Mouse (Mus musculus): ENCODE measurements around the gene Cbl. TPM values are rescaled to one million over a fixed set of nuclear protein-coding genes. Genes with fewer than 3 reads are reported as not detected.

The Cbl gene
- polyA plus RNA-seq, 1 experiment from 2014 or later: 18.7 TPM

DNA sequence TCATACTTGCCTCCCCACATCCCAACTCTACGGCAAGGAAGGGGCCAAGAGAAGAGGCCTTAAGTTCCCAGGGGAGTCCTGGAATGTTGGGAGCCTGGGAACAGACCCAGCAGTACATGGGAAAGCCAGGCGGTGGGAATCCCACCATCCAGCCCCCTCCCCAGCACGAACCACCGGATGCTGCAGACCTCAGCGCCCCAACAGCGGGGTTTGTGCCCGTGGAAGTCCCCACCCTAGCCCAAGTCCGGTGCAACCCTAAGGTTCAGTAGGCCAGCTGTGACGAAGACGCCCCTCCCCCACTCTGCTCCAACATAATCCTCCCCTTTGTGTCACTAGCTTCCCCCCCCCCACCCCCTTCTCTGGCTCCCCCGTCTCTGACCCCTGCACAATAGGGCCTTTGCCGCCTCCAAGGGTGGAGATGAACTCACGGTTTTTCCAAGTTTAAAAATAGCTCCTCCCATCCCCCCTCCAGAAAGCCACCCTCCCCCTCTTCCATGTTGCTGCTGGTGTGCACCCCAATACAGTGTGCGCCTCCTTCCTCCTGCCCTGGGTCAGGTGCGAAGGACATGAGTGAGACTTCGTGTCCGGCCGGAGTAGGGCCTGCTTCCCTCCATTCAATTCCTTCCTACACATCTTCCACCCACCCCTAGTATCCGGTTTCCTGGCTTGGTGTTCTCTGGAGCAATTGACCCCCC, 103.1 kb downstream of the Cbl start:
- H3K27me3 ChIP-seq: peaks cover 66% of the 10 kb centered on the region
- H3K36me3 ChIP-seq: no peaks in the 10 kb centered on the region
- H3K4me1 ChIP-seq (replicated peaks): peaks cover 58% of the 10 kb centered on the region
- peak; percentile 27; the same call in 1 of the 2 replicates for ATAC-seq (ENCODE audit: insufficient number of reproducible peaks, insufficient read depth, low FRiP score, low TSS enrichment, low read depth)
- H3K4me2 ChIP-seq: peak overlapping the region; percentile 79
- H3K9ac ChIP-seq (replicated peaks): peak overlapping the region; percentile 47
- WGBS: 24% methylated on average over 19 of the region's 19 CpGs
- peak overlapping the region; percentile 44 for H3K4me3 ChIP-seq (replicated peaks)
- peak overlapping the region; percentile 67; the same call in 1 of the 2 replicates for H3K27ac ChIP-seq
- no peaks in the 10 kb centered on the region for H3K9me3 ChIP-seq

- Histone ChIP-seq H3K27me3 (peaks cover 59% of the 10 kb centered on the region), H3K4me2 (peak overlapping the region; percentile 79), H3K9me3 (no peaks in the 10 kb centered on the region), H3K9ac (replicated peaks) (peak overlapping the region; percentile 47), H3K27ac (peak overlapping the region; percentile 67; the same call in 1 of the 2 replicates), H3K4me3 (replicated peaks) (peak overlapping the region; percentile 44), H3K36me3 (no peaks in the 10 kb centered on the region), H3K4me1 (replicated peaks) (peaks cover 51% of the 10 kb centered on the region)
- no peak for ATAC-seq (ENCODE audit: insufficient number of reproducible peaks, insufficient read depth, low FRiP score, low TSS enrichment, low read depth)
- under 1% methylated on average over 27 of the region's 27 CpGs for WGBS
Observed at GRCm38 (mm10) chr9:44130034-44130433, 103.8 kb downstream of the Cbl start.

DNA sequence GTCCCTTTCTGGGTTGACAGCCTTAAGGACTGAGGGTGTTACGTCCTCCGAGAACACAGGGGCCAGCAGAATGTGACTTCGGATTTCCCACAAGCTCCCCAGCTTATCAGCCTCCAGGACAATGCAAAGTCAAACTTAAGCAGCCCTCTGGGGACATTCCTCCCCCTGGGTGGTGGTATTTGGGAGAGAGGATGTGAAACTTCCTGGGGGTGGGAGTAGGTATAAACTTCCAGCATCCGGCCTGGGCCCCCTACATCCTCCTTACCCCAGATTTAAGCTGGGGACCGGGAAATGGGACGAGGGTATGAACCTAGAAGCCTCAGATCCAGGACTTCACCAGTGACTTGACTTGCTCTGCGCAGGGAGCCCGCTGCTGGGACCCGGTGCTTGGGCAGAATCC, 104.2 kb downstream of the Cbl start:
- H3K4me1 ChIP-seq (replicated peaks): peaks cover 47% of the 10 kb centered on the region

GRCm38 (mm10) chr9:44127351-44127801, 106.5 kb downstream of the Cbl start:
- Histone ChIP-seq H3K4me1 (replicated peaks) (peaks cover 31% of the 10 kb centered on the region), H3K4me2 (no peak overlapping the region), H3K9me3 (no peaks in the 10 kb centered on the region), H3K27ac (no peak overlapping the region), H3K27me3 (peaks cover 32% of the 10 kb centered on the region), H3K4me3 (replicated peaks) (no peak overlapping the region), H3K36me3 (no peaks in the 10 kb centered on the region), H3K9ac (replicated peaks) (no peak overlapping the region)
- ATAC-seq (ENCODE audit: insufficient number of reproducible peaks, insufficient read depth, low FRiP score, low TSS enrichment, low read depth): no peak
- WGBS: 66% methylated on average over 3 of the region's 3 CpGs

More for the DNA sequence above, 104.2 kb downstream of the Cbl start:
- H3K4me2 ChIP-seq: peak overlapping the region; percentile 79
- H3K36me3 ChIP-seq: no peaks in the 10 kb centered on the region
- H3K27me3 ChIP-seq: peaks cover 55% of the 10 kb centered on the region
- peak overlapping the region; percentile 47 for H3K9ac ChIP-seq (replicated peaks)
- no peak for ATAC-seq (ENCODE audit: insufficient number of reproducible peaks, insufficient read depth, low FRiP score, low TSS enrichment, low read depth)
- H3K4me3 ChIP-seq (replicated peaks): peak overlapping the region; percentile 44
- WGBS: 11% methylated on average over 9 of the region's 9 CpGs
- H3K27ac ChIP-seq: peak overlapping the region; percentile 64; the same call in 1 of the 2 replicates
- no peaks in the 10 kb centered on the region for H3K9me3 ChIP-seq

DNA sequence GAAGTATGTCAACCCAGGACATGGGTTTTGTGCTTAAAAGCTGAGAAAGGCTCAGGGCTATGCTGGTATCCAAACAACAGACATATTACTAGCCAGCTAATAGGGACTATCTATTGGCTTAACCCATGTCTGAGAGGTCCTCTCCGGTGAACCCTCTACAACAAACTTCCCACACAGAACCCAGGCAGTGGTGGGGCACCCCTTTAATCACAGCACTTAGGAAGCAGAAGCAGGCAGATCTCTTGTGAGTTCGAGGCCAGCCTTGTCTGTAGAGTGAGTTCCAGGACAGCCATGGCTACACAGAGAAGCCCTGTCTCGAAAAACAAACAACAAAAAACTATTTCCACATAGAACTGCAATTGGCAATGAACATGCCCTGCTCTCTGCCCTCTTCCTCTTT, 107.1 kb downstream of the Cbl start:
- Histone ChIP-seq H3K9me3 (no peaks in the 10 kb centered on the region), H3K4me2 (peak overlapping the region; percentile 39), H3K27me3 (peaks cover 26% of the 10 kb centered on the region), H3K27ac (0 out of 2 replicates have a peak overlapping the region, but pooled peaks have one; percentile 51), H3K4me3 (replicated peaks) (no peak overlapping the region), H3K36me3 (no peaks in the 10 kb centered on the region), H3K4me1 (replicated peaks) (peaks cover 31% of the 10 kb centered on the region), H3K9ac (replicated peaks) (no peak overlapping the region)
- 87% methylated on average over 3 of the region's 3 CpGs for WGBS
- ATAC-seq (ENCODE audit: insufficient number of reproducible peaks, insufficient read depth, low FRiP score, low TSS enrichment, low read depth): no peak

DNA sequence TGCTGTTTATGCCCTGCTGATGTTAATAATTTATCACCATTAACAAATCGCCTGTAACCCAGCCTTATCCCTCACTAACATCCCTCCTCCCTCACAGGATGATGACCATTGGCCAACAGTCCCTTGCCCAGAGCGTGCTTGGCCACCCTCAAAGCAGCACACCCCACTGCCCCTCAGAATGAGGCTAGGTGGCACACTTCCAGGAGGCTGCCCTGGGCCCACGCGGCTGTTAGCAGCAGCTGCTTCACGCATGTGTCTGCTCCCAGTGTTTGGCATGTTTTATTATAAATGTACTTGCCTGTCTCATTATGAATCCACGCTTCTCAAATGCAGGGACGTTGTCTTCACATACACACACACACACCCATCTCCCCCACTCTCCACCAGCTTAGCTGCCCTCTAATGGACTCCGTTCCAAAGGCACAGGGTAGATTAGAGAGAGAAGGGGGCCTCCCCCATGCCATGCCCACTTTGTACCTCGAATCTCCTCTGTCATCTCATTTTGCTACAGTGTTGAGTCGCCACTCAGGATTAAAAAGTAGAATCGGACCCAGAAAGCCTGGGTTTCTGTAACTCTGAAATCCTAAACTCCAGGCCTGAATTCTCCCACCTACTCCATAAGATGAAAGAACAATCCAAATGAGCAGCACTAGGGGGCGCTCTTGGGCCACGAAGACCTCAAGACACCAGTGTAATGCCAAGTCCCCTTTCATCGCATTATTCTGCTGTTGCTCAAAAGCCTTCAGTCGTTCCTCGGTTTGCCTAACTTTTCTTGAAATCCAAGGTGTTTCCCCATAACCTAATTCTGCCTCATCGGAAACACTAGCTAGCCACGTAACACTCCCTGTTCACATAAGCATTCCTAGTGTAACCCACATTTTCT, 108.1 kb downstream of the Cbl start:
- Histone ChIP-seq H3K27me3 (peaks cover 16% of the 10 kb centered on the region), H3K9me3 (no peaks in the 10 kb centered on the region), H3K4me2 (peak overlapping the region; percentile 39), H3K4me1 (replicated peaks) (peaks cover 23% of the 10 kb centered on the region), H3K27ac (peak overlapping the region; percentile 51), H3K9ac (replicated peaks) (no peak overlapping the region), H3K4me3 (replicated peaks) (no peak overlapping the region), H3K36me3 (no peaks in the 10 kb centered on the region)
- 32% methylated on average over 18 of the region's 18 CpGs for WGBS
- ATAC-seq (ENCODE audit: insufficient number of reproducible peaks, insufficient read depth, low FRiP score, low TSS enrichment, low read depth): no peak

DNA sequence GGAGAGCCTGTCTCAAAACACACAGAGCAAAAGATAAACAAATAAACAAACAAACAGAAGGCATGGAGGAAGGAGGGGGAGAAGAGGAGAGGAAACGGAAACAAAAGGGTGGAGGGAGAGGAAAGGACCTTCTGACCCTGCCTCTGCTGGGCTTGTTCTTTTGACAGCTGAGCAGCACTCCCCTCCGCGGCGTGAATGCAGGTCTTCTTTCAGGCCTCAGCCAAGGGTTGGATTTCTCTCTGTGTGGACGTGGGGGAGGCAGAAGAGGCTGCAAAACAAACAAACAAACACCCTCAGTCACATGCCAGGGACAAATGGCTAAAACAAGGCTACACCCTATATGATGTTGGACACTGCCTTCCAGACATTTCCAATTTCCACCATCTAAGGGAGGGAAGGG, 108.8 kb downstream of the Cbl start:
- no peak for ATAC-seq (ENCODE audit: insufficient number of reproducible peaks, insufficient read depth, low FRiP score, low TSS enrichment, low read depth)
- WGBS: 63% methylated on average over 5 of the region's 5 CpGs
- Histone ChIP-seq H3K9ac (replicated peaks) (no peak overlapping the region), H3K9me3 (no peaks in the 10 kb centered on the region), H3K36me3 (no peaks in the 10 kb centered on the region), H3K4me3 (replicated peaks) (no peak overlapping the region), H3K27me3 (peaks cover 12% of the 10 kb centered on the region; the same call in 1 of the 2 replicates), H3K27ac (no peak overlapping the region), H3K4me1 (replicated peaks) (peaks cover 16% of the 10 kb centered on the region), H3K4me2 (no peak overlapping the region)

GRCm38 (mm10) chr9:44124317-44124716, 109.5 kb downstream of the Cbl start:
- peaks cover 9% of the 10 kb centered on the region for H3K4me1 ChIP-seq (replicated peaks)
- H3K27ac ChIP-seq: no peak overlapping the region
- H3K36me3 ChIP-seq: no peaks in the 10 kb centered on the region
- 73% methylated on average over 6 of the region's 6 CpGs for WGBS
- no peak for ATAC-seq (ENCODE audit: insufficient number of reproducible peaks, insufficient read depth, low FRiP score, low TSS enrichment, low read depth)
- H3K27me3 ChIP-seq: 0 out of 2 replicates have a peak, but pooled peaks cover 6% of the 10 kb centered on the region
- no peak overlapping the region for H3K4me2 ChIP-seq
- no peak overlapping the region for H3K4me3 ChIP-seq (replicated peaks)
- no peaks in the 10 kb centered on the region for H3K9me3 ChIP-seq
- no peak overlapping the region for H3K9ac ChIP-seq (replicated peaks)

DNA sequence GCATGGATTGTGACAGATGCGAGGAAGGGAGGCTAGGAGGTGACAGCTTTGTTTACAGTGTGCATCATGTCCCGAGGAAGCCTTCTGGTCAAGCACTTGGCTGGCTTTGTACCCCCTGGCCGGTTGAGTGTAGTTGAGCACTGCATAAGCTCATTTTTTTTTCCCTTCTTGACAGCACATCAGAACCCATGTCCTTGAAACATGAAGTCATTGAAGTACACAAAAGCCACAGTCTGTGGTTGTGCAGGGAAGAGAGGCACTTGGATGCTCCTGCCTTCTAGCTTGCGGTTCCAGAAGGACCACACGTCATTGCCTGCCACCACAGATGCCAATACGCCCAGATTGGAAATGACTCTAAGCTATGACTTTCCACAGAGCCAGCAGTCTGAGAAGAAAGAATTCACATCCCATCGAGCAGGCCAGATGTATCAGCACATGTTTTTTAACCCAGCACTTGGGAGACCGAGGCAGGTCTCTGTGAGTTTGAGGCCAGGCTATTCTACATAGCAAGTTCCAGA, 113.8 kb downstream of the Cbl start:
- ATAC-seq (ENCODE audit: insufficient number of reproducible peaks, insufficient read depth, low FRiP score, low TSS enrichment, low read depth): no peak
- Histone ChIP-seq H3K4me3 (replicated peaks) (no peak overlapping the region), H3K9ac (replicated peaks) (no peak overlapping the region), H3K4me1 (replicated peaks) (no peaks in the 10 kb centered on the region), H3K36me3 (no peaks in the 10 kb centered on the region), H3K27me3 (no peaks in the 10 kb centered on the region), H3K27ac (no peak overlapping the region), H3K9me3 (no peaks in the 10 kb centered on the region), H3K4me2 (no peak overlapping the region)
- WGBS: 78% methylated on average over 8 of the region's 8 CpGs

DNA sequence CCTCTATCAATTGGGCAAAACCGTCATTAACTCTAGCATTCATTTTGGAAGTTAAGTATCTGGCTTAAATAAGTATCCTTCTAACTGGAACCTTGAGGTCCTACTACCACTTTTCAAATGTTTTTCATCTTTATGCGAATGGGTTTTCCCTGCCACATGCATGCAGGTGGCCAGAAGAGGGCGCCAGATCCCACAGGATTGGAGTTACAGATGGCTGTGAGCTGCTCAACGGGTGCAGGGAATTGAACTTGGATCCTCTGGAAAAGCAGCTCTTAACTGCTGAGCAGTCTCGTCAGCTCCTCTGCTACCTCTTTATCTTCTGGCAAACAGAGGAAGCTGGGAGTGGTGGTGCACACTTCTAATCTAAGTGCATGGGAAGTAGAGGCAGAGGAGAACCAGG, 114.8 kb downstream of the Cbl start:
- H3K27me3 ChIP-seq: no peaks in the 10 kb centered on the region
- H3K27ac ChIP-seq: no peak overlapping the region
- H3K36me3 ChIP-seq: no peaks in the 10 kb centered on the region
- H3K4me2 ChIP-seq: no peak overlapping the region
- ATAC-seq (ENCODE audit: insufficient number of reproducible peaks, insufficient read depth, low FRiP score, low TSS enrichment, low read depth): no peak
- H3K9me3 ChIP-seq: no peaks in the 10 kb centered on the region
- no peak overlapping the region for H3K9ac ChIP-seq (replicated peaks)
- 54% methylated on average over 5 of the region's 5 CpGs for WGBS
- no peaks in the 10 kb centered on the region for H3K4me1 ChIP-seq (replicated peaks)
- no peak overlapping the region for H3K4me3 ChIP-seq (replicated peaks)

DNA sequence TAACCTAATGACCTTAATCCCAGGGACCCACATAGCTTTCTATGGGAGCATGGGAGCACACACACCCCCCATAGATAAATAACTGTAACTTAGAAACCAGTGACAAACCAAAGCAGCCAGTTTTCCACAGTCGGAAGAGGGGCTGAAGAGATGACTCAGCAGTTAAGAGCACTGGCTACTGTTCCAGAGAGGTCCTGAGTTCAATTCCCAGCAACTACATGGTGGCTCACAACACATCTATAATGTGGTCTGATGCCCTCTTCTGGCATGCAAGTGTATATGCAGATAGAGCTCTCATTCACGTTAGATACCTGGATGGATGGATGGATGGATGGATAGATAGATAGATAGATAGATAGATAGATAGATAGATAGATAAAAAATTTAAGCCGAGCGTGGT, 117.7 kb downstream of the Cbl start:
- ATAC-seq (ENCODE audit: insufficient number of reproducible peaks, insufficient read depth, low FRiP score, low TSS enrichment, low read depth): no peak
- WGBS: 89% methylated on average over 4 of the region's 4 CpGs
- no peak overlapping the region for H3K4me2 ChIP-seq

More for the DNA sequence above, 117.7 kb downstream of the Cbl start:
- H3K9ac ChIP-seq (replicated peaks): no peak overlapping the region
- no peak overlapping the region for H3K4me3 ChIP-seq (replicated peaks)
- peaks cover 6% of the 10 kb centered on the region; the same call in 1 of the 2 replicates for H3K4me1 ChIP-seq (replicated peaks)
- no peak overlapping the region for H3K27ac ChIP-seq
- no peaks in the 10 kb centered on the region for H3K27me3 ChIP-seq
- H3K9me3 ChIP-seq: no peaks in the 10 kb centered on the region
- H3K36me3 ChIP-seq: no peaks in the 10 kb centered on the region

Data from limb, embryonic 12.5 days (tissue).